Mouse (Mus musculus) midbrain, embryonic 16.5 days (tissue): ENCODE measurements around the gene Adam4. TPM values are rescaled to one million over a fixed set of nuclear protein-coding genes. Genes with fewer than 3 reads are reported as not detected.
"Not testable (repeated sequence)": the region's sequence is repeated elsewhere in the genome, so short reads cannot be mapped to it uniquely, and the experiment has no call there.

Source experiments
- ATAC-seq: fragments of 200-750 bp; cut with Nextera tagmentation; 2 replicates; pipeline ENCODE4 v1.8.0; 2017; ENCODE audit warnings: moderate TSS enrichment
- H3K27ac ChIP-seq: fragments of 300-500 bp; sonication (generic); 2 replicates; pipeline ENCODE4 v1.5.1; 2014; ENCODE audit warnings: mild to moderate bottlenecking, low read length, mixed read lengths
- H3K27me3 ChIP-seq: fragments of 300-500 bp; sonication (generic); 2 replicates; pipeline ENCODE4 v1.6.1; 2014; ENCODE audit warnings: low read depth, low read length, mixed read lengths; ENCODE audit not compliant: control insufficient read depth, insufficient read depth
- H3K36me3 ChIP-seq: fragments of 300-500 bp; sonication (generic); 2 replicates; pipeline ENCODE4 v1.6.1; 2014; ENCODE audit warnings: mild to moderate bottlenecking, low read length, moderate library complexity, mixed read lengths; ENCODE audit not compliant: control insufficient read depth, insufficient read depth
- H3K4me1 ChIP-seq: fragments of 300-500 bp; sonication (generic); 2 replicates; pipeline ENCODE4 v1.6.1; 2014; ENCODE audit warnings: mild to moderate bottlenecking, low read length, mixed read lengths; ENCODE audit not compliant: control insufficient read depth, insufficient read depth
- H3K4me2 ChIP-seq: fragments of 300-500 bp; sonication (generic); 2 replicates; pipeline ENCODE4 v1.6.1; 2014; ENCODE audit warnings: mild to moderate bottlenecking, low read length, mixed read lengths
- H3K4me3 ChIP-seq: fragments of 300-500 bp; sonication (generic); 2 replicates; pipeline ENCODE4 v1.5.1; 2014; ENCODE audit warnings: low read depth, mild to moderate bottlenecking, low read length, moderate library complexity, mixed read lengths
- H3K9ac ChIP-seq: fragments of 300-500 bp; sonication (generic); 2 replicates; pipeline ENCODE4 v1.6.1; 2014; ENCODE audit warnings: low read depth, low read length, mixed read lengths
- H3K9me3 ChIP-seq: fragments of 300-500 bp; sonication (generic); replicated peaks from 2 replicates; pipeline ENCODE4 v1.6.1; 2014; ENCODE audit warnings: mild to moderate bottlenecking, low read length, mixed read lengths; ENCODE audit not compliant: control insufficient read depth, poor library complexity, severe bottlenecking
- WGBS: fragments of 180-500 bp; shearing (Covaris S2); extraction: QIAGEN DNeasy Blood & Tissue Kit; methylation state at CpG from one replicate; pipeline ENCODE4 v1.1.7; 2014; 5-methylcytosine and 5-hydroxymethylcytosine counted together
- polyA plus RNA-seq: library from polyadenylated mRNA; unstranded; fragments of >200 nt; fragmentation: Nextera tagmentation; extraction: Ambion mirVana; gene quantifications from 2 replicates; pipeline ENCODE4 v1.2.1, GENCODE M21; 2015

The Adam4 gene
- 0.41 and 0.50 TPM in 2 replicates for polyA plus RNA-seq

DNA sequence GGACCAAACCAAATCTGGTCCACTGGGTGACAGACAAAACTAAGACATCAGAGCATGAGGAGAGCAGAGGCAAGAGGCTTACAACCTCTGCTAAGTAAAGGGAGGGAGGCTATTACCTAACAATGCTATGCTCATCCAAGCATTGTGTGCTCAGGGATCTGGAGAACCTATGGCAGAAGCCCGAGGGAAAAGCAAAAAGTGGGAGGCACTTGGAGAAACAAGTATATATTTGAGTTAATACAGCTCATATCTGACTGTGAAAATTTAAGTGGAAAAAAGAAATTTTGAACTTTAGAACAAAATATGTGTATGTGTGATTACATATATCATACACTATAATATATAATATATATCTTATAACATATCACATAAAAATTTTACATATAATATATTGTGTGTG is at the start of gene Adam4:
Adam4 (minus strand) TSS at position 101 of the 400 bp plus-strand sequence.
- Histone ChIP-seq H3K36me3 (peaks cover 5% of the 10 kb centered on the region; the same call in 1 of the 2 replicates), H3K9me3 (peaks cover 9% of the 10 kb centered on the region; the same call in 1 of the 2 replicates), H3K4me1 (no peaks in the 10 kb centered on the region), H3K27ac (no peak within 1 kb of the TSS), H3K4me3 (no peak within 1 kb of the TSS), H3K4me2 (no peak within 1 kb of the TSS), H3K27me3 (no peaks in the 10 kb centered on the region), H3K9ac (no peak within 1 kb of the TSS)
- 100% methylated on average over 1 of the region's 1 CpGs for WGBS
- ATAC-seq = no peak

DNA sequence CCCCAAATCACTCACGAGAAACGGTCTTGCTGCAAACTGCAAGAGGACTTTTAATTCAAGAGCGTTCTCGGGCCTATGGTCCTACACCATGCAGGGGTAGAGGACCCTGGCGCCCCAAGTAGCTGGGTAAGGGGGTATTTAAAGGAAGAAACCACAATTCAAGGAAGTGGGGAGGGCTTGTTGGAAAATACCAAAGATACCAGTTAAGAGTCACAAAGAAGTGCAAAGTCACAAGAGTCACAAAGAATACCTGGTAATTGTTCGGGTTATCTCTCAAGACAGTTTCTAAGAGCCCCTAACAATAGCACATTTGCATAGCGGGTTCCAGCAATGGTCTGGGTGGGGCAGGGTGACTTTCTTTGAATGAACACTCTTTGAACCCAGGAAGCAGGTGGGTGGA is 37.3 kb upstream of the Adam4 start:
- H3K36me3 ChIP-seq = not testable (repeated sequence)

DNA sequence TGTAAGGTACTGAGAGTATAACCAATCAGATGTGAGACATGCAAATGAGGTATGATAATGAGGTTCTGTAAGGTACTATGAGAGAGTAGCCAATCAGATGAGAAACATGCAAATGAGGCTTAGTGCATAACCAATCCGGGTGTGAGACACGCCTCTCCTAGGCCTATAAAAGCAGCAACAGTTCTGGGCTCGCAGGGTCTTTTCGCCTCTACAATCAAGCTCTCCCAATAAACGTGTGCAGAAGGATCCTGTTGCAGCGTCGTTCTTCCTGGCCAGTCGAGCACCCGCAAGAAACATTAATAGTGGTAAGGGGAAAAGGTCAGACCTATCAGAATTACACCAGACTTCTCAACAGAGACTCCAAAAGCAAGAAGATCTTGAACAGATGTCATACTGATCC is 17.2 kb upstream of the Adam4 start:
- H3K4me2 ChIP-seq, H3K27me3 ChIP-seq, H3K27ac ChIP-seq, H3K9ac ChIP-seq, H3K9me3 ChIP-seq, H3K36me3 ChIP-seq, H3K4me3 ChIP-seq, H3K4me1 ChIP-seq, ATAC-seq: not testable (repeated sequence)
- 95% methylated on average over 9 of the region's 9 CpGs for WGBS

More for the DNA sequence above, 37.3 kb upstream of the Adam4 start:
- not testable (repeated sequence) for H3K27me3 ChIP-seq, H3K27ac ChIP-seq, H3K9me3 ChIP-seq, H3K4me2 ChIP-seq, H3K4me3 ChIP-seq, H3K4me1 ChIP-seq, ATAC-seq, H3K9ac ChIP-seq
- 94% methylated on average over 7 of the region's 7 CpGs for WGBS

DNA sequence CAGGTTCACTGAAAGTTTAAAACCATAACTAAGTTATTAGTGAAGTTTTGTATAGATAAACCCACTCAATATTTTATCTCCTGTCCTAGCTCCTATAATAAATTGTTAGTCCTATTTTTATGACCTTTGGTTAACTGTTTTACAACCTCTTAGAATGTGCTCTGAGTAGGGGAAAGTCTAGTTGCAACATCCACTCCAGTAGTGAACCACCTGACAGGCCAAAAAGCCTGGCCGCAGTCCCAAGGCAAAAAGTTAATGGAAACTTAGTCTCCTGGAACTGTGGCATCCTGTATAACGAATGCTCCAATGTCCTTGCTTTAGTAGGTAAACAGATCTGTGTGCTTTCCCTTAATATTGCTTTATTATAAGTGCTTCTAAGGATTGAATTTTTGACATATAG is 13.0 kb upstream of the Adam4 start:
- not testable (repeated sequence) for H3K9ac ChIP-seq, ATAC-seq, H3K4me2 ChIP-seq, H3K36me3 ChIP-seq, H3K9me3 ChIP-seq, H3K4me1 ChIP-seq, H3K27ac ChIP-seq, H3K27me3 ChIP-seq, H3K4me3 ChIP-seq
- WGBS = 98% methylated on average over 2 of the region's 2 CpGs

DNA sequence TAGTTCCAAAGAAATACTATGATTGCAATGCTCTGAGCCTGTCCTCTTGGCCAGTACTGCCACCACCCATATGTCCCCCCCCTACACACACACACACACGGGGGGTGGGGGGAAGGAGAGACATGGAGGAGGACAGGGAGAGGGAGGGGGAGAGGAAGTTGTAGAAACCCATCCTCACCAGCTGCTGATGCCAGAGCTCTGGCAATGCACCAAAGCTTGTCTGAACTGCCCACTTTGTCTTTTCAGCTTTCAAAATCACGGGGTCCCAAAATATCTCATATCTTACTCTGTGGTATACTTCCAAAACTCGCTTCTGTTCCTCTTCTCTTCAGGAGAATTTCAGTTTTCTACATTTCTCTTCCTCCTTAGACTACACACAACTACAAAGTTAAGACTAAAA is 8.5 kb downstream of the Adam4 start:
- Histone ChIP-seq H3K4me2 (no peak overlapping the region), H3K4me3 (no peak overlapping the region), H3K36me3 (no peaks in the 10 kb centered on the region), H3K27ac (no peak overlapping the region), H3K9ac (no peak overlapping the region), H3K4me1 (no peaks in the 10 kb centered on the region), H3K27me3 (no peaks in the 10 kb centered on the region), H3K9me3 (no peaks in the 10 kb centered on the region)
- no peak for ATAC-seq
- WGBS = 94% methylated on average over 3 of the region's 3 CpGs

DNA sequence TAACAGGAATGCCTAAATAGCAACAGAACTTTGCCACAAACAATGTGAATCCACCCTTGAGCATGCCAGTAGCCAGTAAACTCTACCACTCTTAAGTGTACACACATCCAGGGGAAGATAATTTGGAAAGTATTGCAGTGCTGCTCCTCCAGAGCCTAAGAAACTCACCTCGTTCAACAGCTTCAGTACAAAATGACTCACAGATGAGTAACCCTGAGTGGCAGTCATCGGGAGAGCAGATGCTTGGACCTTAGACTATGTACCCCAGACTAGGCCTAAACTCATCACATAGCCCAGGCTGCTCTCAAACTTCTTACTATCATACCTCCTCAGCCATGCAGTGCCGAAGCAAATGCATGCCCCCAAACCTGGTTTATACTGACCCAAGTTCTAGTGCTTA is 12.8 kb downstream of the Adam4 start:
- no peak for ATAC-seq
- H3K27me3 ChIP-seq = no peaks in the 10 kb centered on the region
- no peak overlapping the region for H3K27ac ChIP-seq
- H3K9ac ChIP-seq = no peak overlapping the region
- H3K9me3 ChIP-seq = no peaks in the 10 kb centered on the region
- H3K36me3 ChIP-seq = no peaks in the 10 kb centered on the region
- no peak overlapping the region for H3K4me2 ChIP-seq
- H3K4me1 ChIP-seq = no peaks in the 10 kb centered on the region
- no peak overlapping the region for H3K4me3 ChIP-seq
- 92% methylated on average over 3 of the region's 3 CpGs for WGBS

DNA sequence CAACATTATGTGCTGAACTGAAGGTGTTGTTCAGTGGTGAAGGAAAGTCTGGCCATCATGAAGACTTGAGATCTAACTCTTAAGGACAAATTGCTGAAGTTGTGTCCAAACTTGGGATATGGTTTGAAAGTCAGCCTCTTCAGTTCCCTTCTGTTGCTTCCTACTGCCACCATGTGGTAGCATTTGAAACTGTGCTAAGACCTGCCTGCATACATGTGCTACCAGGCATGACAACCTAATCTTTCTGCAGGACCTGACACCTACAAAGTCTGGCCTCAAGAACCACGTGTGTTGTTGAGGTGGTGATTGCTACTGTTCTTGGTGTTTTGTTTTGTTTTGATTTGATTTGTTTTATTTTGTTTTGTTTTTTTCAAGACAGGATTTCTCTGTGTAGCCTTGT is 19.6 kb downstream of the Adam4 start:
- no peaks in the 10 kb centered on the region for H3K9me3 ChIP-seq
- no peaks in the 10 kb centered on the region for H3K27me3 ChIP-seq
- no peak overlapping the region for H3K4me2 ChIP-seq
- H3K27ac ChIP-seq = no peak overlapping the region
- no peak overlapping the region for H3K9ac ChIP-seq
- no peak overlapping the region for H3K4me3 ChIP-seq
- no peaks in the 10 kb centered on the region for H3K4me1 ChIP-seq
- H3K36me3 ChIP-seq = no peaks in the 10 kb centered on the region
- WGBS = 14% methylated on average over 1 of the region's 1 CpGs
- ATAC-seq = peak; percentile 54; the same call in 1 of the 2 replicates

DNA sequence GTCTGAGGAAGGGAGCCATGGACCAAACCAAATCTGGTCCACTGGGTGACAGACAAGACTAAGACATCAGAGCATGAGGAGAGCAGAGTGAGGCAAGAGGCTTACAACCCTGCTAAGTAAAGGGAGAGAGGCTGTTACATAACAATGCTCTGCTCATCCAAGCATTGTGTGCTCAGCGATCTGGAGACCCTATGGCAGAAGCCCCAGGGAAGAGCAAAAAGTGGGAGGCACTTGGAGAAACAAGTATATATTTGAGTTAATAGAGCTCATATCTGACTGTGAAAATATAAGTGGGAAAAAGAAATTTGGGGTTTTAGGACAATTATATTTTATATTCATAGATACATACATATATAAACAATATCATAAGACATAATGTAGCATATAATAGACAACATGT is 42.4 kb downstream of the Adam4 start, which contains the start of gene Gm4787:
Gm4787 (minus strand) TSS at position 101 of the 400 bp plus-strand sequence.
- ATAC-seq, H3K27ac ChIP-seq, H3K36me3 ChIP-seq, H3K9me3 ChIP-seq, H3K9ac ChIP-seq, H3K4me1 ChIP-seq, H3K4me3 ChIP-seq, H3K27me3 ChIP-seq, H3K4me2 ChIP-seq: not testable (repeated sequence)
- 61% methylated on average over 1 of the region's 1 CpGs for WGBS
